ENCODE assay signal across 22 mouse cellular contexts in genomic region chrX:164233380-164233779, GRCm38 (mm10). TPM values are rescaled to one million over a fixed set of nuclear protein-coding genes. Genes with fewer than 3 reads are reported as not detected.
DNase-seq lines count a peak whose midpoint lies in the region; ATAC-seq and TF ChIP-seq lines count a peak whose summit lies in the region.
"Had no signal": no experiment of that assay in that cellular context is flagged by ENCODE, and none has a peak within 500 bp of the region (broad histone marks: within the 10 kb centered on the region; RNA-seq: fewer than 3 reads in every experiment).

No protein-coding gene starts in this region.

- no peak for ATAC-seq in kidney, embryonic 15.5 days (replicated peaks; ENCODE audit: low FRiP score)
- ATAC-seq in midbrain, embryonic 13.5 days = no peak

- no peaks in the 10 kb centered on the region for H3K4me1 ChIP-seq in kidney, embryonic 15.5 days
- H3K4me1 ChIP-seq in kidney, adult 2 months (ENCODE audit: control insufficient read depth, insufficient read depth, low read length) = 0 out of 2 replicates have a peak, but pooled peaks cover 5% of the 10 kb centered on the region
- H3K4me1 ChIP-seq in limb, embryonic 10.5 days = no peaks in the 10 kb centered on the region
- H3K4me1 ChIP-seq in embryonic facial prominence, embryonic 10.5 days = no peaks in the 10 kb centered on the region
- H3K4me1 ChIP-seq in midbrain, embryonic 13.5 days (replicated peaks) = no peaks in the 10 kb centered on the region
- H3K4me1 ChIP-seq: embryonic facial prominence, embryonic 12.5 days; hindbrain, embryonic 15.5 days had no signal

- H3K36me3 ChIP-seq in kidney, embryonic 15.5 days = no peaks in the 10 kb centered on the region
- no peaks in the 10 kb centered on the region for H3K36me3 ChIP-seq in kidney, adult 2 months (ENCODE audit: control insufficient read depth, insufficient read depth, low read length)
- no peaks in the 10 kb centered on the region for H3K36me3 ChIP-seq in limb, embryonic 10.5 days
- no peaks in the 10 kb centered on the region for H3K36me3 ChIP-seq in embryonic facial prominence, embryonic 10.5 days (replicated peaks)
- no peaks in the 10 kb centered on the region for H3K36me3 ChIP-seq in midbrain, embryonic 13.5 days
- H3K36me3 ChIP-seq: embryonic facial prominence, embryonic 12.5 days; hindbrain, embryonic 15.5 days had no signal

- TF ChIP-seq POLR2A in kidney, adult 2 months (IDR thresholded peaks at IDR 0.05; ENCODE audit: low read depth, low read length) = no peak

- DNase-seq in kidney, adult 11 months = peak; percentile 11
- peak; percentile 1 for DNase-seq in R1 (ENCODE audit: low read depth, low spot score)
- DNase-seq in kidney, adult 2 months = peak; percentile 56
- no peak for DNase-seq in limb, embryonic 10.5 days (ENCODE audit: low spot score)
- no peak for DNase-seq in adrenal gland, adult 2 months
- no peak for DNase-seq in embryonic facial prominence, embryonic 10.5 days (ENCODE audit: low spot score)
- DNase-seq: adrenal gland, postnatal 14 days; cerebellum, adult 2 months; gastrocnemius, postnatal 25 days; heart, postnatal 10 days; midbrain, embryonic 14.5 days; retina, postnatal 1 day; right cerebral cortex, postnatal 4 days; thymus, postnatal 36 days had no signal

- TF ChIP-seq CTCF in kidney, adult 2 months (conservative IDR thresholded peaks at IDR 0.05; ENCODE audit: insufficient read depth, insufficient read length, low read depth, low read length) = no peak

- no peak overlapping the region for H3K4me3 ChIP-seq in kidney, embryonic 15.5 days (replicated peaks)
- no peak overlapping the region for H3K4me3 ChIP-seq in kidney, adult 2 months (ENCODE audit: insufficient read depth, low read depth, low read length)
- H3K4me3 ChIP-seq in limb, embryonic 10.5 days = no peak overlapping the region
- H3K4me3 ChIP-seq in embryonic facial prominence, embryonic 10.5 days = no peak overlapping the region
- no peak overlapping the region for H3K4me3 ChIP-seq in midbrain, embryonic 13.5 days (replicated peaks)
- H3K4me3 ChIP-seq: embryonic facial prominence, embryonic 12.5 days; hindbrain, embryonic 15.5 days; myocyte had no signal

- H3K27me3 ChIP-seq in kidney, embryonic 15.5 days = 0 out of 2 replicates have a peak, but pooled peaks cover 15% of the 10 kb centered on the region
- H3K27me3 ChIP-seq in kidney, adult 2 months (replicated peaks; ENCODE audit: control insufficient read depth, insufficient read depth, low read length) = no peaks in the 10 kb centered on the region
- H3K27me3 ChIP-seq in limb, embryonic 10.5 days (ENCODE audit: low read depth, poor library complexity, severe bottlenecking) = peaks cover 76% of the 10 kb centered on the region
- H3K27me3 ChIP-seq in embryonic facial prominence, embryonic 10.5 days (replicated peaks; ENCODE audit: low read depth, poor library complexity, severe bottlenecking) = peaks cover 48% of the 10 kb centered on the region
- peaks cover 9% of the 10 kb centered on the region; the same call in 1 of the 2 replicates for H3K27me3 ChIP-seq in midbrain, embryonic 13.5 days
- H3K27me3 ChIP-seq: CH12.LX; hindbrain, embryonic 15.5 days had no signal

- WGBS in kidney, embryonic 15.5 days = 58% methylated on average over 8 of the region's 8 CpGs
- WGBS in kidney, adult 2 months = 28% methylated on average over 8 of the region's 8 CpGs
- 64% methylated on average over 8 of the region's 8 CpGs for WGBS in limb, embryonic 10.5 days
- WGBS in embryonic facial prominence, embryonic 10.5 days = 58% methylated on average over 8 of the region's 8 CpGs
- WGBS in midbrain, embryonic 13.5 days = 70% methylated on average over 8 of the region's 8 CpGs

- H3K9me3 ChIP-seq in kidney, embryonic 15.5 days (replicated peaks) = no peaks in the 10 kb centered on the region
- H3K9me3 ChIP-seq in limb, embryonic 10.5 days (replicated peaks) = no peaks in the 10 kb centered on the region
- H3K9me3 ChIP-seq in embryonic facial prominence, embryonic 10.5 days = no peaks in the 10 kb centered on the region
- H3K9me3 ChIP-seq in midbrain, embryonic 13.5 days = no peaks in the 10 kb centered on the region
- H3K9me3 ChIP-seq: embryonic facial prominence, embryonic 12.5 days; hindbrain, embryonic 15.5 days had no signal

- H3K4me2 ChIP-seq in kidney, embryonic 15.5 days = no peak overlapping the region
- no peak overlapping the region for H3K4me2 ChIP-seq in midbrain, embryonic 13.5 days (replicated peaks)
- H3K4me2 ChIP-seq: embryonic facial prominence, embryonic 12.5 days; hindbrain, embryonic 15.5 days; liver, embryonic 11.5 days had no signal

- H3K9ac ChIP-seq in kidney, embryonic 15.5 days = no peak overlapping the region
- no peak overlapping the region for H3K9ac ChIP-seq in midbrain, embryonic 13.5 days (replicated peaks)
- H3K9ac ChIP-seq: embryonic facial prominence, embryonic 12.5 days; hindbrain, embryonic 15.5 days had no signal

- H3K27ac ChIP-seq in kidney, embryonic 15.5 days = no peak overlapping the region
- H3K27ac ChIP-seq in kidney, adult 2 months (ENCODE audit: insufficient read depth, low read depth, low read length) = peak overlapping the region; percentile 55
- peak overlapping the region; percentile 53 for H3K27ac ChIP-seq in limb, embryonic 10.5 days
- no peak overlapping the region for H3K27ac ChIP-seq in embryonic facial prominence, embryonic 10.5 days (replicated peaks)
- H3K27ac ChIP-seq in midbrain, embryonic 13.5 days = no peak overlapping the region
- H3K27ac ChIP-seq: embryonic facial prominence, embryonic 12.5 days; hindbrain, embryonic 15.5 days had no signal

RNA-seq across cellular contexts. Expression of gene Bmx, which starts 24.6 kb away (rescaled TPM):
- polyA plus RNA-seq in kidney, embryonic 15.5 days (2015; fragmentation: Nextera tagmentation; extraction: Ambion mirVana) = 0.57 and 1.2 TPM in 2 replicates
- polyA plus RNA-seq in kidney, adult 2 months (2012; rRNA removed) = 0.34 and 0.50 TPM in 2 replicates
- 0.28 and 0.39 TPM in 2 replicates for polyA plus RNA-seq in limb, embryonic 10.5 days (2016; fragmentation: Nextera tagmentation; extraction: Ambion mirVana)
- under 1 TPM; 0.17 to 0.66 TPM for total RNA-seq in adrenal gland, adult 2 months (2021)
- polyA plus RNA-seq in adrenal gland, adult 2 months (2012; rRNA removed) = 0.03 TPM in 1 of 2 replicates, not detected in the other
- polyA plus RNA-seq in embryonic facial prominence, embryonic 10.5 days (2016; fragmentation: Nextera tagmentation; extraction: Ambion mirVana) = 0.08 and 0.20 TPM in 2 replicates
- 0.39 and 0.82 TPM in 2 replicates for polyA plus RNA-seq in midbrain, embryonic 13.5 days (2015; fragmentation: Nextera tagmentation; extraction: Ambion mirVana)
- polyA plus RNA-seq: myocyte had no signal

RNA-seq across cellular contexts. Expression of gene Pir, which starts 35.8 kb away (rescaled TPM):
- 10.3 and 10.9 TPM in 2 replicates for polyA plus RNA-seq in kidney, embryonic 15.5 days (2015; fragmentation: Nextera tagmentation; extraction: Ambion mirVana)
- 1.1 and 1.7 TPM in 2 replicates for polyA plus RNA-seq in kidney, adult 2 months (2012; rRNA removed)
- 8.1 and 9.5 TPM in 2 replicates for polyA plus RNA-seq in limb, embryonic 10.5 days (2016; fragmentation: Nextera tagmentation; extraction: Ambion mirVana)
- 1 to 10 TPM; 5.6 to 6.9 TPM for total RNA-seq in adrenal gland, adult 2 months (2021)
- 1.9 and 2.2 TPM in 2 replicates for polyA plus RNA-seq in adrenal gland, adult 2 months (2012; rRNA removed)
- polyA plus RNA-seq in embryonic facial prominence, embryonic 10.5 days (2016; fragmentation: Nextera tagmentation; extraction: Ambion mirVana) = 8.0 and 10.0 TPM in 2 replicates
- polyA plus RNA-seq in midbrain, embryonic 13.5 days (2015; fragmentation: Nextera tagmentation; extraction: Ambion mirVana) = 2.2 and 3.7 TPM in 2 replicates
- total RNA-seq: CH12.LX; neutrophil, adult 5-6 weeks had no signal

Comparison
In these comparisons a context has a peak if more than half of its experiments do, and no peak if none do; other contexts are left out.
1. H3K27ac ChIP-seq: peak in kidney, adult 2 months (single experiment) and limb, embryonic 10.5 days (single experiment); none in kidney, embryonic 15.5 days (single experiment), embryonic facial prominence, embryonic 10.5 days (single experiment) and midbrain, embryonic 13.5 days (single experiment).
2. DNase-seq: peak in kidney, adult 11 months (single experiment), R1 (single experiment) and kidney, adult 2 months (single experiment); none in limb, embryonic 10.5 days (single experiment), adrenal gland, adult 2 months (single experiment) and embryonic facial prominence, embryonic 10.5 days (single experiment).